Mouse (Mus musculus): ENCODE data around the gene Muc3a. TPM values are rescaled to one million over a fixed set of nuclear protein-coding genes. Genes with fewer than 3 reads are reported as not detected.

Muc3a gene
- polyA plus RNA-seq, 1 experiment from 2014 or later, result not detected

Other genes with a start within 250 kb of the Muc3a start
- gene Cldn15, start 245.8 kb downstream of the Muc3a start, polyA plus RNA-seq (2014; fragmentation: Nextera tagmentation; extraction: Ambion mirVana), result 0.24 TPM in 1 of 2 replicates, not detected in the other
- 29.1 and 30.7 TPM in 2 replicates for gene Plod3, start 225.4 kb downstream of the Muc3a start, polyA plus RNA-seq (2014; fragmentation: Nextera tagmentation; extraction: Ambion mirVana)
- gene Znhit1, start 224.4 kb downstream of the Muc3a start, polyA plus RNA-seq (2014; fragmentation: Nextera tagmentation; extraction: Ambion mirVana), result 93.4 and 99.5 TPM in 2 replicates
- gene Vgf, start 186.0 kb downstream of the Muc3a start, polyA plus RNA-seq (2014; fragmentation: Nextera tagmentation; extraction: Ambion mirVana), result 0.32 TPM in 1 of 2 replicates, not detected in the other
- 187 and 207 TPM in 2 replicates for gene Ap1s1, start 166.3 kb downstream of the Muc3a start, polyA plus RNA-seq (2014; fragmentation: Nextera tagmentation; extraction: Ambion mirVana)
- gene Serpine1, start 140.1 kb downstream of the Muc3a start, polyA plus RNA-seq (2014; fragmentation: Nextera tagmentation; extraction: Ambion mirVana), result 0.20 TPM in 1 of 2 replicates, not detected in the other
- 6.2 and 7.6 TPM in 2 replicates for gene Trim56, start 96.2 kb downstream of the Muc3a start, polyA plus RNA-seq (2014; fragmentation: Nextera tagmentation; extraction: Ambion mirVana)
- not detected in 2 replicates for gene Muc3, start 63.1 kb downstream of the Muc3a start, polyA plus RNA-seq (2014; fragmentation: Nextera tagmentation; extraction: Ambion mirVana)
- gene Ache, start 75.1 kb upstream of the Muc3a start, polyA plus RNA-seq (2014; fragmentation: Nextera tagmentation; extraction: Ambion mirVana), result 3.0 and 3.7 TPM in 2 replicates
- 6.8 and 8.0 TPM in 2 replicates for gene Ufsp1, start 82.2 kb upstream of the Muc3a start, polyA plus RNA-seq (2014; fragmentation: Nextera tagmentation; extraction: Ambion mirVana)
- gene Srrt, start 95.3 kb upstream of the Muc3a start, polyA plus RNA-seq (2014; fragmentation: Nextera tagmentation; extraction: Ambion mirVana), result 190 TPM in 2 replicates
- 50.1 and 56.7 TPM in 2 replicates for gene Trip6, start 102.0 kb upstream of the Muc3a start, polyA plus RNA-seq (2014; fragmentation: Nextera tagmentation; extraction: Ambion mirVana)
- 9.9 and 10.5 TPM in 2 replicates for gene Slc12a9, start 121.2 kb upstream of the Muc3a start, polyA plus RNA-seq (2014; fragmentation: Nextera tagmentation; extraction: Ambion mirVana)
- 34.6 and 35.0 TPM in 2 replicates for gene Ephb4, start 137.7 kb upstream of the Muc3a start, polyA plus RNA-seq (2014; fragmentation: Nextera tagmentation; extraction: Ambion mirVana)